Mouse (Mus musculus): Measurements from ENCODE around the gene Camp.

- TF ChIP-seq POLR2A (IDR thresholded peaks at IDR 0.05; ENCODE audit: low read depth, low read length): no peak
- no peak for TF ChIP-seq CTCF (IDR thresholded peaks at IDR 0.05; ENCODE audit: extremely low read depth, insufficient read length, insufficient replicate concordance, low read depth, low read length)
Observed at GRCm38 (mm10) chr9:109855947-109856346, 6.5 kb upstream of the Camp start.

Measured in small intestine, adult 2 months (tissue).